Mouse (Mus musculus) layer of hippocampus, adult 2 months (tissue): ENCODE measurements around the gene 4930562C15Rik. TPM values are rescaled to one million over a fixed set of nuclear protein-coding genes. Genes with fewer than 3 reads are reported as not detected.

Source experiments
- DNase-seq, 2 experiments: peaks; one replicate each; pipeline ENCODE4 v3.0.0; 2022; ENCODE audit warnings: low spot score in 2 of 2
- H3K27ac ChIP-seq: fragments of 200-600 bp; 2 replicates; pipeline ENCODE4 v1.8.1; 2022
- H3K4me3 ChIP-seq: fragments of 200-600 bp; 2 replicates; pipeline ENCODE4 v1.8.1; 2022; ENCODE audit warnings: mild to moderate bottlenecking
- CTCF ChIP-seq: fragments of 200-600 bp; conservative IDR thresholded peaks from 2 replicates; pipeline ENCODE4 v1.8.1; 2022; ENCODE audit warnings: antibody characterized with exemption, mild to moderate bottlenecking, moderate library complexity
- total RNA-seq, 2 experiments: library from RNA; stranded (reverse); gene quantifications; 2 replicates each; pipeline ENCODE4 v1.2.3; 2021

4930562C15Rik gene
- total RNA-seq, 2 experiments from 2014 or later = not detected

- no peak overlapping the region for H3K4me3 ChIP-seq
- H3K27ac ChIP-seq = no peak overlapping the region
- no peak for TF ChIP-seq CTCF
- no peak for DNase-seq
Measured at GRCm38 (mm10) chr16:4837631-4838030, 2.4 kb downstream of the 4930562C15Rik start.

- TF ChIP-seq CTCF = no peak
- H3K27ac ChIP-seq = no peak overlapping the region
- no peak for DNase-seq
- H3K4me3 ChIP-seq = no peak overlapping the region
Measured at GRCm38 (mm10) chr16:4839552-4839951, 4.3 kb downstream of the 4930562C15Rik start.

GRCm38 (mm10) chr16:4840231-4840630, 5.0 kb downstream of the 4930562C15Rik start:
- no peak overlapping the region for H3K27ac ChIP-seq
- no peak for DNase-seq
- no peak overlapping the region for H3K4me3 ChIP-seq
- no peak for TF ChIP-seq CTCF

GRCm38 (mm10) chr16:4847041-4847440, 11.8 kb downstream of the 4930562C15Rik start:
- Histone ChIP-seq H3K4me3 (no peak overlapping the region), H3K27ac (no peak overlapping the region)
- DNase-seq = no peak
- TF ChIP-seq CTCF = no peak

GRCm38 (mm10) chr16:4848090-4848489, 12.9 kb downstream of the 4930562C15Rik start:
- DNase-seq = no peak
- no peak overlapping the region for H3K27ac ChIP-seq
- no peak overlapping the region for H3K4me3 ChIP-seq
- TF ChIP-seq CTCF = no peak

GRCm38 (mm10) chr16:4850361-4850760, 15.1 kb downstream of the 4930562C15Rik start:
- DNase-seq = no peak

DNA sequence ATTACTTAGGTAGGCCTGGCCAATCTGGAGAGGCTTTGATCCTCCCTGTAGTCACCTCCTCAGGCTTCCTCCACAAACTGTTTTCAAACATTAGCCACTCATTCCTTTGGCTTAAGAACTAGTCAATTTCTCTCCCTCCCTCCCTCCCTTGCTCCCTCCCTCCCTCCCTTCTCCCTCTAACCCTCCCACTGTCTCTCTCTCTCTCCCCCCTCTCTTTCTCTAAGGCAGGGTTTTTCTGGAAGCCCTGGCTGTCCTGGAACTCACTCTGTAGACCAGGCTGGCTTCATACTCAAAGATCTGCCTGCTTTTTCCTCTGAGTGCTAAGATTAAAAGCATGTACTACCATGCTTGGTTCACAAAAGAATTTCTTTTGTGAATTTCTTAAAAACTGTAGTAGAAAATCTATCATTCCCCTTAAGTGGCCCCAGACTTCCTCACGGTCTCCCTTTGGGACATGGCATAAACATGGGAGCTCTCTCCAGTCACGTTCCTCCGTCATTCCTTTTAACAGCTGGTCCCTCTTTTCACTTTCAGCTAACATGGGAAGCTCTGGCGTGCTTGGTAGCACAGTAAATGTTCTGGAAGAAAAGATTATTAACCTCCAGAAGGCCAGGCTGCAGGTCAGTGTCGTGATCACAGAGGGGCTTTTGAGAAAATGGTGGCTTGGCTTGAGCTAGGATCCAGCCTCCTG, 15.9 kb downstream of the 4930562C15Rik start:
- TF ChIP-seq CTCF = no peak
- DNase-seq = no peak
- H3K4me3 ChIP-seq = no peak overlapping the region
- no peak overlapping the region for H3K27ac ChIP-seq

More at GRCm38 (mm10) chr16:4850361-4850760, 15.1 kb downstream of the 4930562C15Rik start:
- TF ChIP-seq CTCF = no peak
- Histone ChIP-seq H3K27ac (no peak overlapping the region), H3K4me3 (no peak overlapping the region)

- no peak for TF ChIP-seq CTCF
- Histone ChIP-seq H3K4me3 (no peak overlapping the region), H3K27ac (no peak overlapping the region)
- no peak for DNase-seq
Measured at GRCm38 (mm10) chr16:4855046-4855650, 19.9 kb downstream of the 4930562C15Rik start.

DNA sequence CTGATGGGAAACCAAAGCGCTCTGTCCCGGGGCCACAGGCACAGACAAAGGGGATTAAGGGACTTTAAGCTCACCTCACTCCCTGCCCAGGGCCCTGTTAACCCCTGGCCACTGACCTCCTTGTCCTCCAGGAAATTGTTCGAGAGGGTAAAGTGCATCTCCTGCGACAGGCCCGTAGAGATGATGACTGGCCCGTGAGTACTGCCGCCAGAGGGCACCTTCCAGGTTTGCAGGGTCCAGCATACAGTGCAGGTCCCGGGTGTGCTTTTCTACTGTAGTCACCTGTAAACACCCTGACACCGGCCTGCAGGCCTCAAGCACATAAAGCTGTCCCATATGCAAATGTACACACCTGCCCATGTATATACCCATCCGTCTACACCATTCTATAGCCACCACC, 26.2 kb downstream of the 4930562C15Rik start:
- DNase-seq = no peak
- no peak overlapping the region for H3K4me3 ChIP-seq
- TF ChIP-seq CTCF = peak; percentile 56
- H3K27ac ChIP-seq = no peak overlapping the region

DNA sequence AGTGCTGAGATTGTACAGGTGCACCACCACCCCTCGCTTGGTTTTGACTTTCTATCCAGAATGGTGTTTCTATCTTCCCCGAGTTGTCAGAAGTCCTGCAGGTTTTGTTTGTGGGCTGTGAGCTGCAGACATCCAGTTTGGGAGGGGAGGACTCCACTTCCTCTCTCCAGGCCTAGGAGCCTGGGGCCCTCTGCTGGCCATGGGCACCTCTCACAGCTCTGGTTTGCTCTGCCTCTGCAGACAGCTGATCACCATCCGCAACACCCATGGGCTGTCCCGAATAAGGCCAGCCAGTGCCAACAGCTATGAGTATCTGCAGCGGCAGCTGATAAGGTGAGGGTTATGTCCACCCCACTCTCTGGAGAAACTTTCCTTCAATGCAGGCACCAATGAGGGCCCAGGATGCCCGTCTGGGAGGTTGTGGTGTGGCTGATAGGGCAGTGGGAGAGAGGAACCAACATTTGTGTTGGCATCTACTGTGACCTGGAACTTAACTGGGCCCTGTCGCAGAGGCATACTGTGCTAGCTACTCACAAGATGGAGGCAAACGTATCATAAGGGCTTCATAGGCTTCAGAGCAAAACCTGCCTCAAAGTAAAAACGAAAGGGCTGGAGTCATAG, 27.8 kb downstream of the 4930562C15Rik start:
- Histone ChIP-seq H3K27ac (no peak overlapping the region), H3K4me3 (no peak overlapping the region)
- peak; percentile 67 to 71 for DNase-seq
- peak; percentile 93 for TF ChIP-seq CTCF

GRCm38 (mm10) chr16:4863742-4864141, 28.5 kb downstream of the 4930562C15Rik start:
- no peak overlapping the region for H3K27ac ChIP-seq
- H3K4me3 ChIP-seq = no peak overlapping the region
- no peak for DNase-seq
- no peak for TF ChIP-seq CTCF

DNA sequence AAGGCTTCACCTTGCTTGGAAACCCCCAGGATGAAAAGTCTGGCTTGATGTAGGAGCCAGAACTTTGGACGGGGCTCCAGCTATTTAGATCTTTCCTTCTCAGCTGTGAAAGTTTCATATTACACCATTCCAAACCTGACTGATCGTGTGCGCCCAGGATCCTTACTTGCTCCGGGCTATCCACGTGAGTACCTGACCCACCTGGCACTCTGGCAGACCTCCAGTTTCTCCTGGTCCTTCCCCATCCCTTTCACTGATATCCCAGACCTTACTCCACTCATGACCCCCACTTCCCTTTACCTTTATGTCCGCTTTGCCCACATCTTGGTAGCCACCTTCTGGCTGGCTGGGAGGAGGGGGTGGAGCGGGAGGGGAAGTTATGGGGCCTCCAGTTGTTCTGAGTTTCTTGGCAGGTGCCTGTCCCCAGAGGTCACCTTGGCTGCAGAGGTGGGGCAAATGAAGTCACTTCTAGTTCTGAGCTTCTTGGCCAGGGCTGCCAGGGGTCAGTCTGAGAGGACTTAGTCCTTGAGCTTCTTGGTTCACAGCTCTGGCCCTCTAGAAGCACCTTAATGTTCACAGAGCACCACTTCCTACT, 31.0 kb downstream of the 4930562C15Rik start:
- Histone ChIP-seq H3K27ac (no peak overlapping the region), H3K4me3 (no peak overlapping the region)
- DNase-seq = no peak
- no peak for TF ChIP-seq CTCF

- no peak overlapping the region for H3K4me3 ChIP-seq
- TF ChIP-seq CTCF = no peak
- no peak for DNase-seq
- H3K27ac ChIP-seq = no peak overlapping the region
Measured at GRCm38 (mm10) chr16:4870490-4870889, 35.3 kb downstream of the 4930562C15Rik start.

DNA sequence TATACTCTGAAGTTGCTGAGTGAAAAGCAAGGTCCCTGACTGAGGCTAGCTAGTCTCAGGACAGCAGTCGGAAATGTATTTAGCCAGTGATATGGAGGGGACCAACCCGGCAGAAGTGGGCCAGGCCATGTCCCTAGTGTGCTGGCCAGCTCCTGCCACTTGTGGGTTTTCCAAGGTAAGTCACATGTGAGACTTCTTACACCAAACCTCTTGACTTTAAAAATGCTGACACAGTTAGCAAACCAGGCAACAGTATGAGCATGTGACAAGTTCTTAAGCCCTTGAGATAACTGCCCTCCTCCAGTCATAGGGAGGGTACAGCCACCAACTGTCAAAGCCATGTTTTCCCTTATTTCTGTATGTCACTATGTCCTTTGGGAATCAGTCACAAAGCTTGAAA, 36.7 kb downstream of the 4930562C15Rik start:
- no peak for DNase-seq
- Histone ChIP-seq H3K4me3 (no peak overlapping the region), H3K27ac (no peak overlapping the region)
- TF ChIP-seq CTCF = no peak
